Mouse (Mus musculus) fibroblast of lung, adult 2 months (primary cell): ENCODE results near the gene Rev3l.

ENCODE experiments used
- DNase-seq: peaks from one replicate; pipeline ENCODE4 v3.0.0-alpha.2; 2011; ENCODE audit warnings: low read depth

Rev3l gene

GRCm38 (mm10) chr10:39731736-39732265 is at the start of gene Rev3l:
Gene Rev3l (plus strand): TSS chr10:39732118.
- DNase-seq: peak; percentile 58

- no peak for DNase-seq
Observed at GRCm38 (mm10) chr10:39682556-39682955, 49.4 kb upstream of the Rev3l start.

- DNase-seq: no peak
Observed at GRCm38 (mm10) chr10:39683481-39683880, 48.4 kb upstream of the Rev3l start.

GRCm38 (mm10) chr10:39686811-39687210 is 45.1 kb upstream of the Rev3l start:
- no peak for DNase-seq

GRCm38 (mm10) chr10:39687851-39688250 is 44.1 kb upstream of the Rev3l start:
- DNase-seq: no peak

GRCm38 (mm10) chr10:39691351-39692064 is 40.4 kb upstream of the Rev3l start:
- DNase-seq: no peak

- DNase-seq: no peak
Observed at GRCm38 (mm10) chr10:39692152-39692551, 39.8 kb upstream of the Rev3l start.

GRCm38 (mm10) chr10:39707717-39708510 is 24.0 kb upstream of the Rev3l start:
- DNase-seq: no peak

- no peak for DNase-seq
Observed at GRCm38 (mm10) chr10:39716936-39717335, 15.0 kb upstream of the Rev3l start.

GRCm38 (mm10) chr10:39730976-39731735 is 762 bp upstream of the Rev3l start:
- DNase-seq: peak; percentile 68

GRCm38 (mm10) chr10:39732266-39733100 is 565 bp downstream of the Rev3l start:
- peak; percentile 20 for DNase-seq

- no peak for DNase-seq
Observed at GRCm38 (mm10) chr10:39733101-39733399, 1.1 kb downstream of the Rev3l start.

- DNase-seq: no peak
Observed at GRCm38 (mm10) chr10:39733421-39733930, 1.6 kb downstream of the Rev3l start.

- no peak for DNase-seq
Observed at GRCm38 (mm10) chr10:39736187-39736586, 4.3 kb downstream of the Rev3l start.

- DNase-seq: peak; percentile 50
Observed at GRCm38 (mm10) chr10:39742057-39742456, 10.1 kb downstream of the Rev3l start.

GRCm38 (mm10) chr10:39764752-39765151 is 32.8 kb downstream of the Rev3l start:
- DNase-seq: no peak

- no peak for DNase-seq
Observed at GRCm38 (mm10) chr10:39766702-39767101, 34.8 kb downstream of the Rev3l start.

GRCm38 (mm10) chr10:39772259-39772658 is 40.3 kb downstream of the Rev3l start:
- no peak for DNase-seq

GRCm38 (mm10) chr10:39773940-39774726 is 42.2 kb downstream of the Rev3l start:
- DNase-seq: no peak

GRCm38 (mm10) chr10:39776927-39777326 is 45.0 kb downstream of the Rev3l start:
- no peak for DNase-seq

GRCm38 (mm10) chr10:39778305-39778704 is 46.4 kb downstream of the Rev3l start:
- no peak for DNase-seq
